Mouse (Mus musculus): Measurements from ENCODE around the gene Actr2. TPM values are rescaled to one million over a fixed set of nuclear protein-coding genes. Genes with fewer than 3 reads are reported as not detected.

Actr2 gene
- polyA plus RNA-seq, 1 experiment, result 335 TPM

DNA sequence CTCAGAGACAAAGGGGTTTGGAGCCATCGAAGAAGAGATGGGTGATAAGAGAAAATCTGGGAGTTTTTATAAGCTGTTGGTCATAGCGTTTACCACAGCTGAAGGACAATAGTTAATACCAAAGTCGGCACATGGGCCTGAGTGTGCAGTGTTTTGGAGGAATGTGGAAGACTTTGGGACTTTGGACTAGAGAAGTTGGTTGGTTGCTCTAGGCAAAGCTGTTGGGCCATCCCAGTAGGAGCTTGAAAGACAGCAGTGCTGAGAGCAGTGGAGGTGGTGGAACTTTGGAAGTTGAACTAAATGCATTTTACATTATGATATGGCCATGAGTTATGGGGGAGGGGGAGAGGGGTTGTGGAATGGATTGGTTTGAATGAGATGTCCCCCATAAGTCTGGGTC is 99.3 kb downstream of the Actr2 start:
- Histone ChIP-seq H3K4me1 (ENCODE audit: control insufficient read depth, insufficient read depth, low read length) (peaks cover 5% of the 10 kb centered on the region; the same call in 1 of the 2 replicates), H3K27ac (ENCODE audit: insufficient read depth, low read depth, low read length) (no peak overlapping the region), H3K4me3 (ENCODE audit: insufficient read depth, low read depth, low read length) (no peak overlapping the region)
- 95% methylated on average over 3 of the region's 3 CpGs for WGBS
- TF ChIP-seq POLR2A (IDR thresholded peaks at IDR 0.05; ENCODE audit: insufficient read depth, low read depth, low read length) (no peak), CTCF (IDR thresholded peaks at IDR 0.05; ENCODE audit: insufficient read depth, low read depth, low read length) (no peak)

Other genes starting within 250 kb of the Actr2 start
- not detected in 2 replicates for gene Spred2, start 188.5 kb downstream of the Actr2 start, polyA plus RNA-seq (2012; ENCODE audit: insufficient read depth, insufficient read length, low replicate concordance, missing spikeins)
- not detected in 2 replicates for gene Rab1a, start 88.5 kb upstream of the Actr2 start, polyA plus RNA-seq (2012; ENCODE audit: insufficient read depth, insufficient read length, low replicate concordance, missing spikeins)
- gene Cep68, start 136.5 kb upstream of the Actr2 start, polyA plus RNA-seq (2012; ENCODE audit: insufficient read depth, insufficient read length, low replicate concordance, missing spikeins), result not detected in 2 replicates
- gene Slc1a4, start 219.8 kb upstream of the Actr2 start, polyA plus RNA-seq (2012; ENCODE audit: insufficient read depth, insufficient read length, low replicate concordance, missing spikeins), result not detected in 2 replicates